Mouse (Mus musculus) heart, adult 2 months (tissue): ENCODE measurements around the gene Sytl1. TPM values are rescaled to one million over a fixed set of nuclear protein-coding genes. Genes with fewer than 3 reads are reported as not detected.

ENCODE experiments used
- DNase-seq, 2 experiments: peaks; one replicate each; pipeline ENCODE4 v3.0.0; 2021
- H3K27ac ChIP-seq: fragments of 200-600 bp; 2 replicates; pipeline ENCODE4 v1.8.1; 2022
- H3K27me3 ChIP-seq: fragments of 200-500 bp; 2 replicates; pipeline ENCODE4 v1.6.1; 2012; ENCODE audit warnings: mild to moderate bottlenecking, low read length, inconsistent platforms, mixed read lengths; ENCODE audit not compliant: control insufficient read depth, insufficient read depth
- H3K36me3 ChIP-seq: fragments of 200-500 bp; 2 replicates; pipeline ENCODE4 v1.6.1; 2012; ENCODE audit warnings: low read length, inconsistent platforms; ENCODE audit not compliant: control insufficient read depth, insufficient read depth
- H3K4me1 ChIP-seq: fragments of 200-500 bp; 2 replicates; pipeline ENCODE4 v1.6.1; 2011; ENCODE audit warnings: low read length; ENCODE audit not compliant: control insufficient read depth, insufficient read depth
- H3K4me3 ChIP-seq: fragments of 200-600 bp; 2 replicates; pipeline ENCODE4 v1.8.1; 2022
- H3K79me2 ChIP-seq: fragments of 200-500 bp; replicated peaks from 2 replicates; pipeline ENCODE4 v1.6.1; 2012; ENCODE audit warnings: mild to moderate bottlenecking, inconsistent platforms, low read length, moderate library complexity, mixed read lengths; ENCODE audit not compliant: control insufficient read depth, insufficient read depth
- H3K9ac ChIP-seq: fragments of 200-500 bp; 2 replicates; pipeline ENCODE4 v1.6.1; 2012; ENCODE audit warnings: low read depth, mild to moderate bottlenecking, control low read depth, inconsistent platforms, low read length, mixed read lengths
- CTCF ChIP-seq: fragments of 200-600 bp; IDR thresholded peaks from 2 replicates; pipeline ENCODE4 v1.8.1; 2022; ENCODE audit warnings: antibody characterized with exemption, mild to moderate bottlenecking, moderate library complexity
- EP300 ChIP-seq: fragments of 200-500 bp; IDR thresholded peaks from 2 replicates; pipeline ENCODE4 v1.6.1; 2011; ENCODE audit warnings: low read depth, low read length, control low read depth; ENCODE audit not compliant: insufficient read depth
- POLR2A ChIP-seq: fragments of 200-500 bp; IDR thresholded peaks from 2 replicates; pipeline ENCODE4 v1.6.1; 2011; ENCODE audit warnings: mild to moderate bottlenecking, low read depth, low read length, control low read depth; ENCODE audit not compliant: insufficient read depth
- WGBS: fragments of 180-500 bp; shearing (Covaris S2); methylation state at CpG from one replicate; pipeline ENCODE4 v1.1.7; 2018; 5-methylcytosine and 5-hydroxymethylcytosine counted together
- intact Hi-C: fragments of 180-260 bp; cut with DNase I; formaldehyde crosslinking; loops from one replicate; pipeline ENCODE4 v1.15.1; 2025
- polyA plus RNA-seq: library from polyadenylated mRNA; depleted of rRNA; stranded (reverse); fragments of >200 nt; gene quantifications from 2 replicates; pipeline ENCODE4 v1.2.3, GENCODE M21; 2012
- total RNA-seq, 2 experiments: library from RNA; stranded (reverse); gene quantifications; 2 replicates each; pipeline ENCODE4 v1.2.3; 2021

The Sytl1 gene
- total and polyA plus RNA-seq, 3 experiments: 0.29 to 0.80 (median 0.61) TPM

DNA sequence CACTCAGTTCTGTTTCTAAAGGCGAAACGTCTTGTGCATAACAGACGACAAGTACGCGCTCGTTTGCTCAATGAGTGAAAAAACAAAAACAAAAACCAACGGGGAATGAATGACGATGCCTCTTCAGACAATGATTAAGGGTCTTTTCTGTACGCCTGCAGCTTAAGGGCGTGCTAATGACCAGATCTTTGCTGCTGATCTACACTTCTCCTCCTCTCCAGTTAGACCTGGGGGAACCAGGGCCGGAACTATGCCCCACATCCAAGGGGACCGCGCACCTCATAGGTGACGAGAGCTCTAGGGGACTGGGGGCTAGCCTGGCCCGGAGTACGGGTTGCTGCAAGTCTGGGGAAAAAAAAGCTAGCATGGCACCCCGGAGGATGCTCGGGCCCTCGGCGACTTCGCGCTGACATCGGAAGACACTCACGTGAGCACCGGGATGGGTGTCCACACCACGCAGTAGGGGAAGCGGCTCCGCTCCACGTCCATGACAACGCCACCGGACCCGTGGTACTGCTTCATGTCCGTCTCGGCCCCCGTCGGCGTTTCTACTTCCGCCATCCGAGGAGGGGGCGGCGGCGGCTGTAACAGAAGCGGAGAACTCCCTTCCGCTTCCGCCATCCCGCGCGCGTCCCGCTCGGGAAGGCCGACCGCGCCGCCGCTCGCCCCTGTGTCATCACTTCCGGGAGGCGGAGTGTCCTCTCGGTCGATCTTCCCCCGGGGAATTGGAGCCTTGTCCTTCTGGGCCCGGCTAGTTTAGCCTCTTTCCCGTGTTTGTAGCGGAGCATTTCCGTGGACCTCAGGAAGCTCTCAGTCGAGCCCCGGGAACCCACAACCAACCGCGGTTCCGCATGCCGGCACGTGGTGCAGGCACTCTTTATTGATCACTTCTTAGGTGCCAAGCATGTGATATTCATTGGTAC is 14.5 kb upstream of the Sytl1 start, which contains the start of gene Tmem222:
TSS of gene Tmem222 (minus strand) at position 689 of the 923 bp plus-strand sequence.
- Histone ChIP-seq H3K27ac (peak within 1 kb of the TSS; percentile 70), H3K27me3 (no peaks in the 10 kb centered on the region), H3K4me1 (peaks cover 7% of the 10 kb centered on the region), H3K9ac (peak within 1 kb of the TSS; percentile 83), H3K36me3 (no peaks in the 10 kb centered on the region), H3K4me3 (peak within 1 kb of the TSS; percentile 85), H3K79me2 (peaks cover 4% of the 10 kb centered on the region)
- DNase-seq: peak; percentile 96 to 98
- under 1% methylated on average over 73 of the region's 73 CpGs for WGBS
- TF ChIP-seq EP300: peak; percentile 85
- no peak for TF ChIP-seq CTCF
- TF ChIP-seq POLR2A: 0 out of 2 replicates have a peak, but pooled peaks have one; percentile 66
- intact Hi-C loops: loop anchor here (2.0 kb wide), 1 partner anchor 61 kb away; no protein-coding TSS in a partner anchor

DNA sequence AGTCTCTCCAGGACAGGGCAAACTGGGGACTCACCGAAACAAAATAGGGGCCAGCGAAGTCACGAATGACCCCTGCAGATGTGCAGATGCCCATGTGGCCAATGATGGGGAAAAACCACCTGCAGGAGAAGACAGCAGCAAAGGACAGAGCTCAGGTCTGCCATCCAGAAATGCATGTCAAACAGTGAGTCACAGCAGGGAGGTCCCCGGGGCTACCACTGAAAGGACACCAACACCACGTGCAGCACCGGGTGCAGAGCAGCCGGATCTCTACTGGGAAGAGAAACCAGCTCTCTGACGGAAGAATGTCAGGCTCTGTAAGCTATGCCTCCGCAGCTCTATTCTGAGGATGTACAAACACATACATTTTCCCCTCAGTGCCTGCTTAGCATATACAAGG is 8.0 kb upstream of the Sytl1 start:
- intact Hi-C loops: no loop called here
- WGBS: 84% methylated on average over 9 of the region's 9 CpGs
- peaks cover 4% of the 10 kb centered on the region for H3K79me2 ChIP-seq

DNA sequence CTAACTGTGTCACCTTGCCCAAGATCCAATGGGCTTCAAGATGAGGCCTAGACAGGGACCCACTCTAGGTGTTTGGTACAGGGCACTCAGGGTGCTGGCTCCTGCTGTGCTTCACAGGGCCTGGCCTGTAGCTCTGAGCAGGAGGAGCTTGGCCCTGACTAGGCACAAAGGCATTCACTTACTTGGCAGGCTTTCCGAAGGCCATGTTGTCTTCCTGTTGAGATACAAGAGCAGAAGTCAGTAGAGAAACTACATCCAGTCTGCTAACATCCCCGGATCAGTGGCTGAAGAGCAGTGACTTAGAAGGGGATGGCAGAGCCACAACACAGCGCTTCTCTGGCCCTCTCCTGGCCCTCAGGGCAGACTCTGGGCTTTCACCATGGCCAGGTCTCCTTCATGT is 6.7 kb upstream of the Sytl1 start:
- no peak overlapping the region for H3K9ac ChIP-seq
- DNase-seq: peak; percentile 66 to 76
- H3K36me3 ChIP-seq: no peaks in the 10 kb centered on the region; the same call in 1 of the 2 replicates
- TF ChIP-seq EP300 (no peak), POLR2A (no peak), CTCF (no peak)
- peaks cover 13% of the 10 kb centered on the region for H3K4me1 ChIP-seq
- peak overlapping the region; percentile 49 for H3K27ac ChIP-seq
- H3K79me2 ChIP-seq: 0 out of 2 replicates have a peak, but pooled peaks cover under 1% of the 10 kb centered on the region
- no peak overlapping the region for H3K4me3 ChIP-seq
- H3K27me3 ChIP-seq: no peaks in the 10 kb centered on the region
- intact Hi-C loops: no loop called here
- 38% methylated on average over 3 of the region's 3 CpGs for WGBS

More for the DNA sequence above, 8.0 kb upstream of the Sytl1 start:
- H3K27ac ChIP-seq: no peak overlapping the region
- TF ChIP-seq EP300 (no peak), CTCF (no peak), POLR2A (no peak)
- H3K27me3 ChIP-seq: no peaks in the 10 kb centered on the region
- peaks cover 12% of the 10 kb centered on the region for H3K4me1 ChIP-seq
- no peaks in the 10 kb centered on the region; the same call in 1 of the 2 replicates for H3K36me3 ChIP-seq
- H3K9ac ChIP-seq: no peak overlapping the region
- DNase-seq: no peak
- no peak overlapping the region for H3K4me3 ChIP-seq

DNA sequence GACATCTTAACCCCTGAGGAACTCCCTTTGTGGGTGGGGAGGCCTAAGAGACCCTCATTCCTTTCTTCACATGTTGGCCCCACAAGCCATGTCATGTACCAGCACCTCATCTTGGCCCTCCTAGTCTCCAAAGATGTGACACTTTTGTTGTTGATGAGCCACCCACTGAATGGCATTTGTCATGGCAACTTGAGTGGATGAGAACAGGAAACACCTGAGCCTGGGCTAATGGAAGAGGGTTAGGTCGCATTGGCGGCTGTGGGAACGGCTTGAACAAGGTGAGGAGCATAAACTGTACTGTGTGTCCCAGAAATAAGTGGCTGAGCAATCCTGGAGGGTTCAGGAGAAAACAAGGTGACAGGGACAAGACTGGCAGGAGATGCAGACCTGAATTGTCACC is 6.0 kb upstream of the Sytl1 start:
- Histone ChIP-seq H3K4me1 (peaks cover 13% of the 10 kb centered on the region), H3K27ac (peak overlapping the region; percentile 49), H3K9ac (no peak overlapping the region), H3K4me3 (no peak overlapping the region), H3K27me3 (no peaks in the 10 kb centered on the region), H3K79me2 (no peaks in the 10 kb centered on the region), H3K36me3 (no peaks in the 10 kb centered on the region; the same call in 1 of the 2 replicates)
- intact Hi-C loops: no loop called here
- DNase-seq: no peak
- WGBS: 88% methylated on average over 3 of the region's 3 CpGs
- TF ChIP-seq EP300 (no peak), CTCF (no peak), POLR2A (no peak)

DNA sequence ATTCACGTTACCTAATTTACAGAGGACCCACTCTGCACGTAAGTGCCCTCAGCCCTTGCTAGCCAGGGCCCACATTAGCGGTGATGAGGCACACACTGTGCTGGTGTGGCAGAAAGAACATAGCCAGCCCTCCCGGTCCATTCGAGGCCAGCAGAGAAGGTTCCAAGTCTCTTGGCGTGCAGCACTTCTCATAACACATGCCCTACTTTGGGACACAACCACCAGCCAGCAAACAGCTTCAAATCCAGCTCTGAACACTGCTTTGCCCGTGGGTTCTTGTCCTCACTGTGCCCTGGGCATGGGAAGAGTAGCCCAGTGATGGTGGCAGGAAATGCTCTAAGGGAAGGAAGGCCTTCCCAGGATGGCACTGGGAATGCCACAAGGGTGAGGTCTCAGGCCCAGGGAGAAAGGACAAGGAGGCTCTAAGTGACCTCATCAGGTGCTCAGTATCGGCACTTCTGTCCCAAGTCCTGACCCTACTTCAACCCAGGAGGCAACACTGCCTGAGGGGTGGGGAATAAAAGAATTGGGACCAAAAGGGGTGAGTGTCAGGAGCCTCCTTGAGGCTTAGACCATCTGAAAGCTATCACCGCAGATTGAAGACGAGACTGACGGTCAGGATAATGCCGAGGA is 3.5 kb upstream of the Sytl1 start:
- TF ChIP-seq EP300: no peak
- no peak for TF ChIP-seq POLR2A
- TF ChIP-seq CTCF: no peak
- no peaks in the 10 kb centered on the region for H3K27me3 ChIP-seq
- H3K79me2 ChIP-seq: no peaks in the 10 kb centered on the region
- DNase-seq: peak in 1 of 2 experiments; percentile 32
- no peaks in the 10 kb centered on the region; the same call in 1 of the 2 replicates for H3K36me3 ChIP-seq
- intact Hi-C loops: no loop called here
- H3K9ac ChIP-seq: no peak overlapping the region
- H3K4me1 ChIP-seq: peaks cover 13% of the 10 kb centered on the region
- H3K27ac ChIP-seq: peak overlapping the region; percentile 7; the same call in 1 of the 2 replicates
- no peak overlapping the region for H3K4me3 ChIP-seq
- 82% methylated on average over 12 of the region's 12 CpGs for WGBS
